Mouse (Mus musculus): Measurements from ENCODE around the gene Pigyl.

DNA sequence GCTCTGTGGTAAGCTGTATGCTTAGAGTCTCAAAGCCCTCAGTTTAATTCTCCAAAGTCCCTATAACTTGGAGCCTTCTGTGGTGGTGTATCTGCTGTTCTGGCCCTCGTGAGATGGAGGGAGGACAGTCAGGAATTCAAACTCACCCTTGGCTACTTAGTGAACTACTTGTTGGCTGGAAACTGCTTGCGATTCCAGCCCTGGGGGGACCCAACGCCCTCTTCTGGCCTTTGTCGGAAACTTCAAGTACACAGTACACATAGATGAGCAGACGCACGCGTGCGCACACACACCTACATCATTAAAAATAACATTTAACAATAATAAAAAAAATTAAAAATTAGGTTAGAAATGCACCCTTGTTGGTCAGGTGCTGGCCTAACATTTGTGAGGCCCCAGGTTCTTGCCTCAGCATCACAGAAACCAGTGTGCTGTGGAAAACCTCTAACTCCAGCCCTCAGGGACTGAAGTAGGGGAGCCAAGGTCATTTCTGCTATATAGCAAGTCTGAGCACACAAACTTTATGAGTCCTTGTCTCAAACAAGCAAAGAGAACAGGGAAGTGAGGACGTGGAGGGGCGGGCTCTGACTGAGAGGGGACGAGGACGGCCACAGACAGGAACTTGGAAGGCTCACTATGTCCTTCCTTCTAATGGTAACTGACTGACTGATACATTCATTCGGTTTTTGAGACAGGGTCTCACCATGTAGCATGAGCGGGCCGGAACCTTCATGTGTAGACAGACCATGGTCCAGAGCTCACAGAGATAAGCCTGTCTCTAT is 31.2 kb upstream of the Pigyl start:
- no peak for TF ChIP-seq CTCF (IDR thresholded peaks at IDR 0.05; ENCODE audit: borderline replicate concordance, insufficient read depth, low read length)
- no peak for TF ChIP-seq POLR2A (IDR thresholded peaks at IDR 0.05; ENCODE audit: low read depth, low read length)
